ENCODE assay signal across 8 mouse cellular contexts in the genomic region with DNA sequence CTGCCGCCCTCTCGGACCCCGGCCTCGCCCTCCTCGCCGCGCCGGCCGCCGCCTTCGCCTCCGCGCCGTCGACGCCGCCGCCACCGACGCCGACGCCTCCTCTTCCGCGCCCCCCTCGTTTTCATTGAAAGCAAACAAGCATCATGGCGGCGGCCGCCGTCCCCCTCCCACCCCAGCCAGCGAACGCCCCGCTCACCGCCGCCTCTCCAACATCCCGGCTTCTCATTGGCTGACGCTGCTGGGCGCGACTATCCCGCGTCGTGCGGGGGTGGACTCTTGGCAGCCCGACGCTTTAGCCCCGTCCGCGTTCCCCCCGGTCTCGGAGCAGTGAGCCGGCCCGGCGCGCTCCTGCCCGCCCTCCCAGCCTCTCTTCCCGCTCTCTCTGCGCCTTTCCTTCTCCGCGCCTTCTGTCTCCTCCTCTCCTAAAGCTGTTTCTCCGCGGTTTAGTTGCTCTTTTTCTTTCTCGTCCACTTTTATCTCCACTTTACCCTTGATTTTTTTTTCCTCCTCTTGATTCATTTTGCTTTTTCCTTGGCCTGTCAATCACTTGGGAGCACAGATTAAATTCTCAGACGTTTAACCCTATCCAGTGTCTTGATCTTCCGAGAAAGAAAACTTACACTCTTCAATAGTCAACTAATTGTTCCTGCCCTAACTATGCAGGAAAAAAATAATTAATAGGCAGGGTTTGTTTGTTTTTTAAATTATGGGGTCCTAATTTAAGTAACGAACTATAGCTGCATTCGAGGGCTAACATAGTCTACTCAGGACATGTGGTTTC. TPM values are rescaled to one million over a fixed set of nuclear protein-coding genes. Genes with fewer than 3 reads are reported as not detected.
DNase-seq lines count a peak whose midpoint lies in the region; ATAC-seq and TF ChIP-seq lines count a peak whose summit lies in the region.

A gene (minus strand): TSS at position 169 of the 781 bp plus-strand sequence.

- no peaks in the 10 kb centered on the region for H3K27me3 ChIP-seq in heart, embryonic 12.5 days (replicated peaks)
- H3K27me3 ChIP-seq in kidney, postnatal 0 days (ENCODE audit: insufficient read depth, low read length): no peaks in the 10 kb centered on the region
- no peaks in the 10 kb centered on the region for H3K27me3 ChIP-seq in liver, embryonic 11.5 days (replicated peaks; ENCODE audit: control insufficient read depth, insufficient read depth, low read length)
- H3K27me3 ChIP-seq in stomach, embryonic 14.5 days (ENCODE audit: control insufficient read depth, insufficient read depth, low read length): no peaks in the 10 kb centered on the region

- peak; percentile 93 for ATAC-seq in erythroid progenitor cell, adult 5-6 weeks (replicated peaks; ENCODE audit: low FRiP score, poor library complexity, severe bottlenecking)
- peak; percentile 97 for ATAC-seq in heart, embryonic 12.5 days (ENCODE audit: insufficient number of reproducible peaks, low FRiP score)
- ATAC-seq in kidney, postnatal 0 days (replicated peaks; ENCODE audit: low FRiP score, low read depth): peak; percentile 97
- peak; percentile 94 for ATAC-seq in liver, embryonic 11.5 days (replicated peaks; ENCODE audit: low FRiP score)
- ATAC-seq in stomach, embryonic 14.5 days (ENCODE audit: insufficient number of reproducible peaks, insufficient read depth, low FRiP score, low read depth): peak; percentile 97

- DNase-seq in CD4-positive helper T cell, adult 2 months (ENCODE audit: low read depth, low spot score): peak; percentile 99
- peak; percentile 94 for DNase-seq in brain, embryonic 18.5 days (ENCODE audit: low read depth, low spot score)
- peak; percentile 98 for DNase-seq in kidney, postnatal 0 days (ENCODE audit: low spot score)
- peak; percentile 100 for DNase-seq in liver, embryonic 11.5 days (ENCODE audit: low spot score)
- DNase-seq in naive thymus-derived CD4-positive, alpha-beta T cell, adult 2 months (ENCODE audit: low read depth): peak; percentile 99

- H3K36me3 ChIP-seq in heart, embryonic 12.5 days: peaks cover 3% of the 10 kb centered on the region; the same call in 1 of the 2 replicates
- no peaks in the 10 kb centered on the region for H3K36me3 ChIP-seq in kidney, postnatal 0 days (ENCODE audit: insufficient read depth, low read length)
- H3K36me3 ChIP-seq in liver, embryonic 11.5 days (ENCODE audit: control insufficient read depth, insufficient read depth, low read length): no peaks in the 10 kb centered on the region
- no peaks in the 10 kb centered on the region for H3K36me3 ChIP-seq in stomach, embryonic 14.5 days (ENCODE audit: control insufficient read depth, insufficient read depth, low read length)

- peak within 1 kb of the TSS; percentile 89 for H3K27ac ChIP-seq in heart, embryonic 12.5 days (ENCODE audit: poor library complexity, severe bottlenecking)
- peak within 1 kb of the TSS; percentile 92 for H3K27ac ChIP-seq in kidney, postnatal 0 days
- peak within 1 kb of the TSS; percentile 97 for H3K27ac ChIP-seq in liver, embryonic 11.5 days (ENCODE audit: low read depth, low read length)
- H3K27ac ChIP-seq in stomach, embryonic 14.5 days (ENCODE audit: low read length): peak within 1 kb of the TSS; percentile 93

- no peaks in the 10 kb centered on the region for H3K9me3 ChIP-seq in heart, embryonic 12.5 days (replicated peaks)
- H3K9me3 ChIP-seq in kidney, postnatal 0 days (replicated peaks; ENCODE audit: low read length): no peaks in the 10 kb centered on the region
- H3K9me3 ChIP-seq in liver, embryonic 11.5 days (ENCODE audit: control insufficient read depth, low read length): no peaks in the 10 kb centered on the region
- H3K9me3 ChIP-seq in stomach, embryonic 14.5 days (ENCODE audit: control insufficient read depth, low read depth, low read length): no peaks in the 10 kb centered on the region

- TF ChIP-seq CTCF in kidney, postnatal 0 days (IDR thresholded peaks at IDR 0.05; ENCODE audit: low read depth): no peak

- WGBS in heart, embryonic 12.5 days: 1% methylated on average over 65 of the region's 65 CpGs
- under 1% methylated on average over 48 of the region's 65 CpGs for WGBS in kidney, postnatal 0 days
- under 1% methylated on average over 64 of the region's 65 CpGs for WGBS in liver, embryonic 11.5 days
- under 1% methylated on average over 65 of the region's 65 CpGs for WGBS in stomach, embryonic 14.5 days

- H3K9ac ChIP-seq in heart, embryonic 12.5 days: peak within 1 kb of the TSS; percentile 95
- peak within 1 kb of the TSS; percentile 97 for H3K9ac ChIP-seq in kidney, postnatal 0 days (ENCODE audit: low read depth, low read length)
- H3K9ac ChIP-seq in liver, embryonic 11.5 days (ENCODE audit: low read depth, low read length): peak within 1 kb of the TSS; percentile 98
- H3K9ac ChIP-seq in stomach, embryonic 14.5 days (replicated peaks; ENCODE audit: low read depth, low read length): peak within 1 kb of the TSS; percentile 99

- peaks cover 30% of the 10 kb centered on the region for H3K4me1 ChIP-seq in heart, embryonic 12.5 days (replicated peaks)
- H3K4me1 ChIP-seq in kidney, postnatal 0 days (replicated peaks; ENCODE audit: insufficient read depth, low read length): 0 out of 2 replicates have a peak, but pooled peaks cover 14% of the 10 kb centered on the region
- peaks cover 28% of the 10 kb centered on the region for H3K4me1 ChIP-seq in liver, embryonic 11.5 days (replicated peaks; ENCODE audit: control insufficient read depth, insufficient read depth, low read length)
- H3K4me1 ChIP-seq in stomach, embryonic 14.5 days (ENCODE audit: control insufficient read depth, insufficient read depth, low read length): peaks cover 25% of the 10 kb centered on the region; the same call in 1 of the 2 replicates

- peak within 1 kb of the TSS; percentile 76 for H3K4me2 ChIP-seq in heart, embryonic 12.5 days
- peak within 1 kb of the TSS; percentile 66 for H3K4me2 ChIP-seq in kidney, postnatal 0 days (ENCODE audit: low read length)
- H3K4me2 ChIP-seq in liver, embryonic 11.5 days: peak within 1 kb of the TSS; percentile 84
- peak within 1 kb of the TSS; percentile 75 for H3K4me2 ChIP-seq in stomach, embryonic 14.5 days (replicated peaks; ENCODE audit: low read depth, low read length)

- H3K4me3 ChIP-seq in heart, embryonic 12.5 days: peak within 1 kb of the TSS; percentile 95
- H3K4me3 ChIP-seq in kidney, postnatal 0 days (replicated peaks; ENCODE audit: low read depth, low read length): peak within 1 kb of the TSS; percentile 96
- H3K4me3 ChIP-seq in liver, embryonic 11.5 days (ENCODE audit: low read depth, low read length): peak within 1 kb of the TSS; percentile 95
- H3K4me3 ChIP-seq in stomach, embryonic 14.5 days (ENCODE audit: low read depth, low read length): peak within 1 kb of the TSS; percentile 96

RNA-seq across cellular contexts. Expression of the gene that starts here (rescaled TPM):
- 91.0 and 112 TPM in 2 replicates for total RNA-seq in erythroid progenitor cell, adult 5-6 weeks (2015; ENCODE audit: low replicate concordance)
- total RNA-seq in erythroid progenitor cell, adult 5-6 weeks (2017; ENCODE audit: low replicate concordance): 115 and 137 TPM in 2 replicates
- polyA plus RNA-seq in heart, embryonic 12.5 days (2016; fragmentation: Nextera tagmentation; extraction: Ambion mirVana): 61.5 and 65.9 TPM in 2 replicates
- polyA plus RNA-seq in kidney, postnatal 0 days (2015; fragmentation: Nextera tagmentation; extraction: Ambion mirVana): 54.4 and 55.0 TPM in 2 replicates
- 34.8 and 35.9 TPM in 2 replicates for polyA plus RNA-seq in liver, embryonic 11.5 days (2014; fragmentation: Nextera tagmentation; extraction: Ambion mirVana)
- 59.8 and 62.6 TPM in 2 replicates for polyA plus RNA-seq in stomach, embryonic 14.5 days (2014; fragmentation: Nextera tagmentation; extraction: Ambion mirVana)

Comparison
In these comparisons a context has a peak if more than half of its experiments do, and no peak if none do; other contexts are left out.
1. Peak in every context shown above with its lines: DNase-seq, ATAC-seq, H3K4me3 ChIP-seq and H3K27ac ChIP-seq.